Mouse (Mus musculus) layer of hippocampus, adult 9-11 months (tissue): ENCODE results near the gene Mrpl28.
"Not testable (repeated sequence)": the region's sequence is repeated elsewhere in the genome, so short reads cannot be mapped to it uniquely, and the experiment has no call there.

Experiments used
- DNase-seq: peaks from one replicate; pipeline ENCODE4 v3.0.0; 2022

The Mrpl28 gene

GRCm38 (mm10) chr17:26123267-26123684 is at the start of gene Mrpl28:
Mrpl28 (plus strand) TSS chr17:26123500.
- peak; percentile 94 for DNase-seq

- DNase-seq = peak; percentile 51
These were observed 48.1 kb upstream of the Mrpl28 start for GRCm38 (mm10) chr17:26075246-26075645.

- DNase-seq = peak; percentile 38
These were observed 44.4 kb upstream of the Mrpl28 start for GRCm38 (mm10) chr17:26078851-26079250.

- no peak for DNase-seq
These were observed 42.4 kb upstream of the Mrpl28 start for GRCm38 (mm10) chr17:26080867-26081266.

GRCm38 (mm10) chr17:26087059-26087564 is 36.2 kb upstream of the Mrpl28 start:
- DNase-seq = no peak

GRCm38 (mm10) chr17:26089905-26090632 is 33.2 kb upstream of the Mrpl28 start, which contains the start of gene Decr2:
Decr2 (minus strand) TSS chr17:26090337.
- DNase-seq = peak; percentile 91

- DNase-seq = no peak
These were observed 28.7 kb upstream of the Mrpl28 start for GRCm38 (mm10) chr17:26094531-26095110.

GRCm38 (mm10) chr17:26095121-26095740 is 28.1 kb upstream of the Mrpl28 start, which contains the start of gene Nme4:
Nme4 (minus strand) TSS chr17:26095602.
- peak; percentile 59 for DNase-seq

GRCm38 (mm10) chr17:26098461-26098860 is 24.8 kb upstream of the Mrpl28 start:
- DNase-seq = no peak

GRCm38 (mm10) chr17:26099316-26099715 is 24.0 kb upstream of the Mrpl28 start:
- not testable (repeated sequence) for DNase-seq

- no peak for DNase-seq
These were observed 23.1 kb upstream of the Mrpl28 start for GRCm38 (mm10) chr17:26100166-26100565.

- DNase-seq = no peak
These were observed 21.8 kb upstream of the Mrpl28 start for GRCm38 (mm10) chr17:26101478-26101877.

- no peak for DNase-seq
These were observed 17.7 kb upstream of the Mrpl28 start for GRCm38 (mm10) chr17:26105619-26106018.

- DNase-seq = no peak
These were observed 13.1 kb upstream of the Mrpl28 start for GRCm38 (mm10) chr17:26110156-26110555.

- no peak for DNase-seq
These were observed 12.3 kb upstream of the Mrpl28 start for GRCm38 (mm10) chr17:26111024-26111423.

- no peak for DNase-seq
These were observed 11.6 kb upstream of the Mrpl28 start for GRCm38 (mm10) chr17:26111722-26112121.

- DNase-seq = no peak
These were observed 10.5 kb upstream of the Mrpl28 start for GRCm38 (mm10) chr17:26112751-26113150.

GRCm38 (mm10) chr17:26113181-26113948 is 9.9 kb upstream of the Mrpl28 start, which contains the start of gene Tmem8:
Tmem8 (plus strand) TSS chr17:26113299.
- peak; percentile 47 for DNase-seq

- no peak for DNase-seq
These were observed 9.2 kb upstream of the Mrpl28 start for GRCm38 (mm10) chr17:26114061-26114460.

- DNase-seq = not testable (repeated sequence)
These were observed 8.8 kb upstream of the Mrpl28 start for GRCm38 (mm10) chr17:26114461-26114860.

GRCm38 (mm10) chr17:26115205-26115898 is 7.9 kb upstream of the Mrpl28 start:
- no peak for DNase-seq

- no peak for DNase-seq
These were observed 7.3 kb upstream of the Mrpl28 start for GRCm38 (mm10) chr17:26115956-26116487.
